Mouse (Mus musculus): ENCODE measurements around the gene Mab21l1.
A peak's percentile ranks its signal among the peaks of the same experiment; 100 is the strongest.

Gene Mab21l1

GRCm38 (mm10) chr3:55782056-55782687, at the start of gene Mab21l1:
TSS of gene Mab21l1 (plus strand) at chr3:55782510.
- DNase-seq (ENCODE audit: low spot score), result peak; percentile 17

- DNase-seq (ENCODE audit: low spot score), result no peak
These were observed 48.6 kb upstream of the Mab21l1 start for GRCm38 (mm10) chr3:55733665-55734064.

GRCm38 (mm10) chr3:55741428-55741827, 40.9 kb upstream of the Mab21l1 start:
- no peak for DNase-seq (ENCODE audit: low spot score)

- DNase-seq (ENCODE audit: low spot score), result no peak
These were observed 40.1 kb upstream of the Mab21l1 start for GRCm38 (mm10) chr3:55742218-55742617.

GRCm38 (mm10) chr3:55742654-55743053, 39.7 kb upstream of the Mab21l1 start:
- no peak for DNase-seq (ENCODE audit: low spot score)

GRCm38 (mm10) chr3:55743885-55744284, 38.4 kb upstream of the Mab21l1 start:
- DNase-seq (ENCODE audit: low spot score), result no peak

- no peak for DNase-seq (ENCODE audit: low spot score)
These were observed 31.8 kb upstream of the Mab21l1 start for GRCm38 (mm10) chr3:55750445-55751065.

GRCm38 (mm10) chr3:55751363-55751762, 30.9 kb upstream of the Mab21l1 start:
- DNase-seq (ENCODE audit: low spot score), result no peak

- DNase-seq (ENCODE audit: low spot score), result no peak
These were observed 29.8 kb upstream of the Mab21l1 start for GRCm38 (mm10) chr3:55752558-55752957.

GRCm38 (mm10) chr3:55753872-55754271, 28.4 kb upstream of the Mab21l1 start:
- DNase-seq (ENCODE audit: low spot score), result no peak

GRCm38 (mm10) chr3:55754981-55755608, 27.2 kb upstream of the Mab21l1 start:
- DNase-seq (ENCODE audit: low spot score), result no peak

GRCm38 (mm10) chr3:55755805-55756601, 26.3 kb upstream of the Mab21l1 start:
- no peak for DNase-seq (ENCODE audit: low spot score)

GRCm38 (mm10) chr3:55756602-55757190, 25.6 kb upstream of the Mab21l1 start:
- no peak for DNase-seq (ENCODE audit: low spot score)

GRCm38 (mm10) chr3:55758297-55758696, 24.0 kb upstream of the Mab21l1 start:
- DNase-seq (ENCODE audit: low spot score), result peak; percentile 7

GRCm38 (mm10) chr3:55763591-55763990, 18.7 kb upstream of the Mab21l1 start:
- DNase-seq (ENCODE audit: low spot score), result no peak

- no peak for DNase-seq (ENCODE audit: low spot score)
These were observed 13.7 kb upstream of the Mab21l1 start for GRCm38 (mm10) chr3:55768654-55769053.

GRCm38 (mm10) chr3:55769308-55769707, 13.0 kb upstream of the Mab21l1 start:
- no peak for DNase-seq (ENCODE audit: low spot score)

GRCm38 (mm10) chr3:55774203-55774602, 8.1 kb upstream of the Mab21l1 start:
- no peak for DNase-seq (ENCODE audit: low spot score)

GRCm38 (mm10) chr3:55775245-55775644, 7.1 kb upstream of the Mab21l1 start:
- no peak for DNase-seq (ENCODE audit: low spot score)

- DNase-seq (ENCODE audit: low spot score), result no peak
These were observed 6.6 kb upstream of the Mab21l1 start for GRCm38 (mm10) chr3:55775753-55776152.

GRCm38 (mm10) chr3:55777501-55777900, 4.8 kb upstream of the Mab21l1 start:
- DNase-seq (ENCODE audit: low spot score), result no peak
